Mouse (Mus musculus) limb, embryonic 11.5 days (tissue): ENCODE results near the gene Sp110. TPM values are rescaled to one million over a fixed set of nuclear protein-coding genes. Genes with fewer than 3 reads are reported as not detected.

ENCODE experiments used
- polyA plus RNA-seq: library from polyadenylated mRNA; unstranded; fragments of >200 nt; fragmentation: Nextera tagmentation; extraction: Ambion mirVana; gene quantifications from 2 replicates; pipeline ENCODE4 v1.2.1, GENCODE M21; 2014

Sp110 gene
- polyA plus RNA-seq, 1 experiment from 2014 or later = 0.64 TPM

Other genes with a start within 250 kb of the Sp110 start
- gene G530012D18Rik, start 23.1 kb downstream of the Sp110 start, polyA plus RNA-seq = not detected in 2 replicates
- gene Sp140, start 1.6 kb upstream of the Sp110 start, polyA plus RNA-seq = 0.94 and 1.2 TPM in 2 replicates
- 0.17 and 0.65 TPM in 2 replicates for gene Sp100, start 51.2 kb upstream of the Sp110 start, polyA plus RNA-seq
- 0.64 and 0.70 TPM in 2 replicates for gene A630001G21Rik, start 179.8 kb upstream of the Sp110 start, polyA plus RNA-seq
- gene Cab39, start 194.6 kb upstream of the Sp110 start, polyA plus RNA-seq = 40.3 and 45.2 TPM in 2 replicates